Mouse (Mus musculus) embryonic facial prominence, embryonic 13.5 days (tissue): Measurements from ENCODE around the gene Ptpre. TPM values are rescaled to one million over a fixed set of nuclear protein-coding genes. Genes with fewer than 3 reads are reported as not detected.

Source experiments
- ATAC-seq: fragments of 200-750 bp; cut with Nextera tagmentation; 2 replicates; pipeline ENCODE4 v1.8.0; 2017; ENCODE audit warnings: low read depth; ENCODE audit not compliant: insufficient number of reproducible peaks, insufficient read depth, low FRiP score, low TSS enrichment
- H3K27ac ChIP-seq: fragments of 300-500 bp; sonication (generic); 2 replicates; pipeline ENCODE4 v1.5.1; 2015; ENCODE audit warnings: moderate library complexity, mild to moderate bottlenecking, inconsistent platforms
- H3K27me3 ChIP-seq: fragments of 300-500 bp; sonication (generic); 2 replicates; pipeline ENCODE4 v1.6.1; 2015; ENCODE audit warnings: mild to moderate bottlenecking, inconsistent platforms
- H3K36me3 ChIP-seq: fragments of 300-500 bp; sonication (generic); 2 replicates; pipeline ENCODE4 v1.6.1; 2015; ENCODE audit warnings: mild to moderate bottlenecking, inconsistent platforms
- H3K4me1 ChIP-seq: fragments of 300-500 bp; sonication (generic); 2 replicates; pipeline ENCODE4 v1.6.1; 2015; ENCODE audit warnings: inconsistent platforms
- H3K4me2 ChIP-seq: fragments of 300-500 bp; sonication (generic); 2 replicates; pipeline ENCODE4 v1.6.1; 2015; ENCODE audit warnings: moderate library complexity, mild to moderate bottlenecking, inconsistent platforms
- H3K4me3 ChIP-seq: fragments of 300-500 bp; sonication (generic); 2 replicates; pipeline ENCODE4 v1.5.1; 2015; ENCODE audit warnings: mild to moderate bottlenecking, inconsistent platforms
- H3K9ac ChIP-seq: fragments of 300-500 bp; sonication (generic); 2 replicates; pipeline ENCODE4 v1.6.1; 2015; ENCODE audit warnings: mild to moderate bottlenecking, inconsistent platforms
- H3K9me3 ChIP-seq: fragments of 300-500 bp; sonication (generic); 2 replicates; pipeline ENCODE4 v1.6.1; 2016; ENCODE audit warnings: inconsistent platforms
- WGBS: fragments of 180-500 bp; shearing (Covaris S2); methylation state at CpG from one replicate; pipeline ENCODE4 v1.1.7; 2015; ENCODE audit warnings: mixed read lengths; 5-methylcytosine and 5-hydroxymethylcytosine counted together
- microRNA counts: library from miRNA; unstranded; fragments of <30 nt; microRNA quantifications from one replicate; lab custom pipeline; 2016
- microRNA-seq: library from miRNA; unstranded; fragments of <30 nt; microRNA quantifications from one replicate; pipeline ENCODE4, GENCODE M21; 2016
- polyA plus RNA-seq: library from polyadenylated mRNA; unstranded; fragments of >200 nt; fragmentation: Nextera tagmentation; extraction: Ambion mirVana; gene quantifications from 2 replicates; pipeline ENCODE4 v1.2.1, GENCODE M21; 2015

The Ptpre gene
- polyA plus RNA-seq, 1 experiment from 2014 or later = 5.3 TPM

GRCm38 (mm10) chr7:135716968-135717557 lies 179.8 kb downstream of the Ptpre start:
- 52% methylated on average over 7 of the region's 7 CpGs for WGBS
- peak overlapping the region; percentile 11; the same call in 1 of the 2 replicates for H3K27ac ChIP-seq
- H3K4me2 ChIP-seq = peak overlapping the region; percentile 80
- H3K36me3 ChIP-seq = 0 out of 2 replicates have a peak, but pooled peaks cover 3% of the 10 kb centered on the region
- no peaks in the 10 kb centered on the region for H3K9me3 ChIP-seq
- H3K4me1 ChIP-seq = peaks cover 27% of the 10 kb centered on the region
- H3K4me3 ChIP-seq = peak overlapping the region; percentile 91
- peak overlapping the region; percentile 64 for H3K9ac ChIP-seq
- ATAC-seq = no peak
- H3K27me3 ChIP-seq = no peaks in the 10 kb centered on the region

GRCm38 (mm10) chr7:135721436-135721992 lies 184.2 kb downstream of the Ptpre start:
- no peak overlapping the region for H3K4me2 ChIP-seq
- no peak overlapping the region for H3K9ac ChIP-seq
- no peaks in the 10 kb centered on the region for H3K36me3 ChIP-seq
- H3K9me3 ChIP-seq = no peaks in the 10 kb centered on the region
- H3K4me3 ChIP-seq = no peak overlapping the region
- no peaks in the 10 kb centered on the region for H3K27me3 ChIP-seq
- H3K27ac ChIP-seq = no peak overlapping the region
- peaks cover 4% of the 10 kb centered on the region for H3K4me1 ChIP-seq
- ATAC-seq = no peak
- 73% methylated on average over 7 of the region's 7 CpGs for WGBS

DNA sequence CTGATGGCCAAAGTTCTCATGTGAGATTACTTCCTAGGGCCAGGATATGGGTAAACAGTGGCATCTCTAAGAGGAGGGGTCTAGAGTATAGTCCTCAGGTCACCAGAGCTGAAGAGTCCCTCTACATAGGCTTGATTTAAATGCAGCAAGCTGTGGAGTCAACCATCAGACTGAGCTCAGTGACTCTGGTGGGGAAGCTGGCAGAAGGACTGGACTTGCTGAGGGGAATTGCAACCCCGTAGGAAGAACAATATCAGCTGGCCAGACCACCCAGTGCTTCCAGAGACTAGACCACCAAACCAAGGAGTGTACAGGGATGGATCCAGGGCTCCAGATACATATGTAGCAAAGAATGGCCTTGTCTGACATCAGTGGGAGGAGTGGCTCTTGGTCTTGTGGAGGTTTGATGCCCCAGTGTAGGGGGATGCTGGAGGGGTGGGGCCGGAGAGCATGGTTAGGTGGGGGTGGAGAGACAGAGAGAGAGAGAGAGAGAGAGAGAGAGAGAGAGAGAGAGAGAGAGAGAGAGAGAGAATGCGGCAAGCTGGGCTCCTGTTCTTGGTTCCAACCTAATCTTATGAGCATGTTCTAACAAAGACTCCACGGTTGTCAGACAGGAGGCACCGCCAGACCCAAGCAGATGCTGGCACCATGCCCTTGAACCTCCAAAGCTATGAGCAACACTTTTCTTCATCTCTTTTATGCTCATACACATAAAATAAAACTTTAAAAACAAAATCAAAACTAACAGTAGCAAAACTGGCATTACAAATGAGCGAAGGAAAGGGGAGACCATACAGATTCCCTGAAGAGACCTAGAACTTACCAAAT lies 184.9 kb downstream of the Ptpre start:
- Histone ChIP-seq H3K4me2 (no peak overlapping the region), H3K4me3 (no peak overlapping the region), H3K9ac (no peak overlapping the region), H3K36me3 (no peaks in the 10 kb centered on the region), H3K4me1 (no peaks in the 10 kb centered on the region; the same call in 1 of the 2 replicates), H3K9me3 (no peaks in the 10 kb centered on the region), H3K27ac (no peak overlapping the region), H3K27me3 (no peaks in the 10 kb centered on the region)
- no peak for ATAC-seq
- 70% methylated on average over 6 of the region's 6 CpGs for WGBS

GRCm38 (mm10) chr7:135723672-135724341 lies 186.5 kb downstream of the Ptpre start:
- Histone ChIP-seq H3K4me1 (no peaks in the 10 kb centered on the region; the same call in 1 of the 2 replicates), H3K36me3 (no peaks in the 10 kb centered on the region), H3K4me3 (no peak overlapping the region), H3K4me2 (no peak overlapping the region), H3K9me3 (no peaks in the 10 kb centered on the region), H3K27me3 (no peaks in the 10 kb centered on the region), H3K27ac (no peak overlapping the region), H3K9ac (no peak overlapping the region)
- ATAC-seq = no peak
- 70% methylated on average over 6 of the region's 6 CpGs for WGBS

DNA sequence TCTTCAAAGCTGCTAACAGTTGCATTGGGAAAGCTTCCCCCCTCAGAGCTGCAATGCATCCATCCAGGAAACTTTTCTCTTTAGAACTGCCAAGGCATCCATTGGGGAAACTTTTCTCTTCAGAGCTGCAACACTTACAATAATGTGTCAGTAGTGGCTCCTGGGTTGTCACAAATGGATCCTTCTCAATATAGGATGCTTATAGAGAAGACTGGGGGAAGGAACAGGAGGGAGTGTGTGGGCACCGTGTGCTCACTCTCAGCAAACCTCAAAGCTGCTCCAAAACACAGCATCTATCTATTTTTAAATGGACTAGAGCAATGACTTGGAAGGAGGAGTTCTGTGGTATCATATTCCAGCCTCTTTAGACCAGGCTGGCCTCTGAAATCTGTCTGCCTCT lies 189.4 kb downstream of the Ptpre start:
- no peak overlapping the region for H3K9ac ChIP-seq
- no peaks in the 10 kb centered on the region for H3K27me3 ChIP-seq
- no peaks in the 10 kb centered on the region for H3K36me3 ChIP-seq
- no peak overlapping the region for H3K4me3 ChIP-seq
- H3K4me1 ChIP-seq = no peaks in the 10 kb centered on the region; the same call in 1 of the 2 replicates
- H3K4me2 ChIP-seq = no peak overlapping the region
- no peak for ATAC-seq
- no peak overlapping the region for H3K27ac ChIP-seq
- 78% methylated on average over 1 of the region's 1 CpGs for WGBS
- H3K9me3 ChIP-seq = no peaks in the 10 kb centered on the region

DNA sequence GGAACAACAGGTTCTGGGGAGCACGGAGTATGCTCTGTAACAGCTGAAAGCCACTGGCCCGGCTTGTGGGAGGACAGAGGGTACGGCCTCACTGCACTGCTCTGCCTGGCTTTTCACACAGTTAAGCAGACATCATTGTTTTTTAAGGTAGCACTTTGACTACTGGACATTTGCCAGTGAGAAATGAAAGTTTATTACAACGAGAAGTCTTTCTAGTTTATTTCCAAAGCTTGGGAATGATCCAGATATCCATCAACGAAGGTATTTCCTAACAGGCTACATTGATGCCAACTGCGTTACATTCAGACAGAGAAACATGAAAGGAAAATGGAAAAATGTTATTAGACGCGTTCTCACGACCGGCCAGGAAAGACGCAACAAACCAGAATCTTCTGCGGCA lies 190.8 kb downstream of the Ptpre start:
- no peak overlapping the region for H3K4me2 ChIP-seq
- no peaks in the 10 kb centered on the region for H3K9me3 ChIP-seq
- 94% methylated on average over 12 of the region's 12 CpGs for WGBS
- no peak for ATAC-seq
- no peak overlapping the region for H3K4me3 ChIP-seq
- H3K9ac ChIP-seq = no peak overlapping the region
- H3K36me3 ChIP-seq = no peaks in the 10 kb centered on the region
- no peaks in the 10 kb centered on the region for H3K4me1 ChIP-seq
- H3K27ac ChIP-seq = no peak overlapping the region
- H3K27me3 ChIP-seq = no peaks in the 10 kb centered on the region

- Histone ChIP-seq H3K4me1 (peaks cover 15% of the 10 kb centered on the region), H3K4me2 (no peak overlapping the region), H3K36me3 (no peaks in the 10 kb centered on the region), H3K9me3 (no peaks in the 10 kb centered on the region), H3K9ac (no peak overlapping the region), H3K4me3 (no peak overlapping the region), H3K27me3 (no peaks in the 10 kb centered on the region), H3K27ac (peak overlapping the region; percentile 82; the same call in 1 of the 2 replicates)
- 82% methylated on average over 5 of the region's 5 CpGs for WGBS
- ATAC-seq = no peak
Observed at GRCm38 (mm10) chr7:135734379-135734778, 197.1 kb downstream of the Ptpre start.

DNA sequence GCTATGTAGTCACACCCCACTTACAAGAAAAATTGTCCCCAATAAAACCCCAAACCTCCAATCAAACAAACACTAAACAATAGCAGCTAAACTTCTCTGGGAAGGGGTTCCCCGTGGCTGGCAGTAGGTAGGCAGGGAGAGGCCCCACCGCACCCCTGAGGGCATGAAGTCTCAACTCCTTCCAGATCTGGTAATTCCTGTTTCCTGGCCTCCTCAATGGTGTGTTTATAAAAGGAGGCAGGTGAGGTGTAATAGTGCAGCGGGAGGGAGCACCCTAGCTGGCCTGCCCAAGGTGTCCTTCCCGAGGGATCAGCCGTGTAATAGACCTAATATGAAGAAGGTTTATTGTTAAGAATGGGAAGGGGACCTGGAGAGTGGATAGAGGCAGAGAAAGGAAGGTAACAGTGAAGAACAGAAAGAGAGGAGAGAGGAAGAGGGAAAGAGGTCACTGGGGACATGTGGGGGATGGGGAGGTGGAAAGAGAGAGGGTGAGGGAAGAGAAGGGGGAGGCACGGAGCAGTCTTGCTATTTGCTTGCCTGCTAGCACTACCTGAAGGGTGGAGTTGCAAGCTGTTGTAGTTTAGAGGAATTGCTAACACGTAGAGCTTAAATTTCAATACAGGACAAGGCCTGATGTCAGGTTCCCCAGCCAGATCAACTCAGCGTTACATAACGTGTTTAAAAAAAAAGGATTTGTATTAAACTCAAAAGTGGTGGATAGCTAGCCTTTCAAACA lies 197.8 kb downstream of the Ptpre start:
- Histone ChIP-seq H3K4me3 (no peak overlapping the region), H3K9ac (no peak overlapping the region), H3K9me3 (no peaks in the 10 kb centered on the region), H3K27ac (peak overlapping the region; percentile 82), H3K4me2 (peak overlapping the region; percentile 57), H3K27me3 (no peaks in the 10 kb centered on the region), H3K4me1 (peaks cover 16% of the 10 kb centered on the region), H3K36me3 (no peaks in the 10 kb centered on the region)
- peak; percentile 65 for ATAC-seq
- WGBS = 62% methylated on average over 9 of the region's 9 CpGs

MicroRNAs encoded within 50 kb of the gene (microRNA counts, 519-probe panel; counts per million panel counts)
- 2,150 counts per million, percentile 54 among the panel's probes with 10 or more counts for microRNA mmu-miR-1962 (lab: Ali Mortazavi, UCI)

Small RNA genes within 50 kb of the gene (microRNA-seq; reads per million reads assigned to microRNA genes)
- gene Mir1962 = not detected

Other genes with a start within 250 kb of the Ptpre start
- gene Foxi2, start 127.2 kb upstream of the Ptpre start, polyA plus RNA-seq = 0.35 and 0.39 TPM in 2 replicates
- gene Clrn3, start 8.8 kb upstream of the Ptpre start, polyA plus RNA-seq = 0.21 TPM in 1 of 2 replicates, not detected in the other
- 47.3 and 48.4 TPM in 2 replicates for gene Mki67, start 178.9 kb downstream of the Ptpre start, polyA plus RNA-seq